Mouse (Mus musculus) MEL (cell line): ENCODE measurements around the gene Gm49721.
"Not testable (repeated sequence)": the region's sequence is repeated elsewhere in the genome, so short reads cannot be mapped to it uniquely, and the experiment has no call there.

Source experiments
- EP300 ChIP-seq, 2 experiments: IDR thresholded peaks; 2 replicates each; pipeline ENCODE4 v1.6.1; 2011; ENCODE audit warnings: improper control_type of control experiment in 2 of 2, low read length in 2 of 2, low read depth in 1 of 2, mild to moderate bottlenecking in 1 of 2
- GATA1 ChIP-seq: IDR thresholded peaks from 2 replicates; pipeline ENCODE4 v1.6.1; 2011; ENCODE audit warnings: low read depth, low read length, improper control_type of control experiment
- POLR2A ChIP-seq, 2 experiments: IDR thresholded peaks; 2 replicates each; pipeline ENCODE4 v1.6.1; 2011 to 2012; ENCODE audit warnings: low read length in 2 of 2, mild to moderate bottlenecking in 2 of 2, control low read depth in 1 of 2, improper control_type of control experiment in 1 of 2, low read depth in 1 of 2, moderate library complexity in 1 of 2; ENCODE audit not compliant: control insufficient read depth in 1 of 2, insufficient read depth in 1 of 2, poor library complexity in 1 of 2

- TF ChIP-seq POLR2A (IDR thresholded peaks at IDR 0.05; ENCODE audit: control insufficient read depth in 1 of 2, insufficient read depth in 1 of 2, low read depth in 1 of 2, low read length in 2 of 2, poor library complexity in 1 of 2); EP300 (IDR thresholded peaks at IDR 0.05; ENCODE audit: low read depth in 1 of 2, low read length in 2 of 2); GATA1: not testable (repeated sequence)
Observed at GRCm38 (mm10) chr17:7009901-7010300, 31.2 kb downstream of the Gm49721 start.
